Mouse (Mus musculus) activated CD4-positive, CD25-positive, alpha-beta regulatory T cell (primary cell): Measurements from ENCODE around the gene AL732309.1. TPM values are rescaled to one million over a fixed set of nuclear protein-coding genes. Genes with fewer than 3 reads are reported as not detected.

Source experiments
- polyA plus RNA-seq, 2 experiments: library from polyadenylated mRNA; unstranded; fragments of 100-300 nt; shearing (Covaris generic); gene quantifications; one replicate each; pipeline ENCODE4 v1.2.1; 2017

AL732309.1 gene
- 1 to 10 TPM; 2.1 to 9.4 TPM for polyA plus RNA-seq

DNA sequence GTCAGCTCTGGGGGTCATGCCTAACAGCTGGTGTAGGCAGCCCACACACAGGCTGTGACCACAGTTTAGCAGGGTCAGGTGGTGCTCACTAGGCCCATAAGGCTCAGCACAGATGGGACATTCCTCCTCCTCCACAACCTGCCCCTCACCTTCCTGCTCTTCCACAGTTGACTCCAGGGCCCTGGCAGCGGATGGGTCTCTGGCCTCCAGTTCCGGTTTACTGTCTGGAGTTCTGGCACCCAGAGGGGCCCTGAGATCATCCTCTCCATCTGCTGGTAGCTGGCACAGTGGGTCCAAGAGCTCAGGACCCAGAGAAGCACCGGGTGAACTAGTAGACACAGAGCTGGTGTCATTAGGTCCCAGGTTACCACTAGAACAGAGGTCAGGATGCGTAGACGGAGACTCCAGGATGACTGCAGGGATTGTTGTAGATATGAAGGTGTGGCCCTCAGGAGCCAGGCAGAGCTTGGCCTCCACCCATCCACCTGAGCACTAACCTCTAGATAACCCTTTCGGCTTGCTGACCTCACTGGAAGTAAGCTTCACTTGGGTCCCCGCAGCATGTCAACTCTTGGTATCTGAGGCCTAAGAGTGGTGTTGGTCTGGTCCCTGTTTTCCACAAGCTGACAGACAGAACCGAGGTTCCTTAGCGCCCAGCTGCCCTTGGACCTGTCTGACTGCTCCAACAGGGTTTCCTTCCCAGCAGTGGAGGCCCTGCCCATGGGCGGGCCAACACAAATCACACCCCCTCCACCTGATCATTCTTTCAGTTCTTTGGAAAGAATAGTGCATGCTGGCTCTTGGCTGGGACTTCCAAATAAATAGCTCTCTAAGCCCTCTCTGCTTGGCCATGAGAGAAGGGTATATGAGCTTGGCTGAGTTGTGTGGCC is at the start of gene AL732309.1:
Gene AL732309.1 (minus strand): TSS at position 681 of the 890 bp plus-strand sequence.

DNA sequence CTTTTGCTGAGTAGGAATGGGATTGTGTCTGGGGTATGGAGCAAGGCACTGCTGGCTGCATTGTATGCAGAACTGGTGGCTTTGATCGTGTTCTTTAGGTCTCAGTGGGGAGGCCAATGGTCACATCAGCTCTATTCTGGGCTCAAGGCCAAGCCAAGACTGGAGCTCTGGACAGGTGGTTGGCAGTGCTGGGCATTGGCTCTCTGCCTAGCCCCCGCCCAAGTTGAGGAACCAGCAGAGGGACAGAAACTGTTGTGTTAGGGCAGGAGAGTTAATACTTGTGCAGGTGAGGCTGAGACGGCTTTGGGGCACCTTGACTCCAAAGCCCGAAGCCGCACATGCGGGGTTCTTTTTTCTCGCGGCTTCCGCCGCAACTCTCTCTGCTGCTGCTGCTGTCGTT is 43.0 kb upstream of the AL732309.1 start, which contains the start of gene Lrrc26:
Gene Lrrc26 (plus strand): TSS at position 265 of the 400 bp plus-strand sequence.

DNA sequence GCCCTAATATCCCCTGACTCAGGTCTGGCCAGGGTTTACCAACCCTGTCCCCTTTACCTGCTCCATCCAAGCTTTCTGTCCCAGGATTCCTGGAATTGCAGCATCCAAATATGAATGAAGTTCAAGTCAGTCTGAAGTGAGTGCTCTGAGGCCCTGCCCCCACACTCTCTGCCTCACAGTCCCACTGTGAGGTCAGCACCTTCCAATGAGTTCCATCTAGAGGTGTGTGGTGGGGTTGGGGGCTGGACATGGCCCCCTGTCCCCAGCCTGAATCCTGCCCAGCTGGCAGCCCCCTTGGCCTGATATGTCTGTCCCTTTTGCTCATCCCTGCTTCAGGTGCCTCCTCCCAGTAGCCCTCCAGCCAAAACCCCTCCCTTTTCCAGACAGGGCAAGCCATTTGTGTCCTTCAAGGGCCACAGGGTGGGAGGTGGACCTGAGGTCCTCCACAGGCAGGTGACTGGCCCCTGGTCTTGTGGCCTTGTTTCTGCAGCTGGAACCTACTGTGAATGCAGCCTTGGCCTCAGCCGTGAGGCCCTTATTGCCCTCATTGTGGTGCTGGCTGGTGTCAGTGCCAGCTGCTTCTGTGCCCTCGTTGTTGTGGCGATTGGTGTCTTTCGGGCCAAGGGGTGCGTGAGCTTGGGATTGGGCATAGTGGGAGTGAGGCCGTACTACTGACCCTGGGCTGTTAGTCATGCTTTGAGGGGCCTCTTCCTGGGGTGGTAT is 41.4 kb upstream of the AL732309.1 start, which contains the start of gene Tmem210:
Gene Tmem210 (plus strand): TSS at position 219 of the 723 bp plus-strand sequence.

DNA sequence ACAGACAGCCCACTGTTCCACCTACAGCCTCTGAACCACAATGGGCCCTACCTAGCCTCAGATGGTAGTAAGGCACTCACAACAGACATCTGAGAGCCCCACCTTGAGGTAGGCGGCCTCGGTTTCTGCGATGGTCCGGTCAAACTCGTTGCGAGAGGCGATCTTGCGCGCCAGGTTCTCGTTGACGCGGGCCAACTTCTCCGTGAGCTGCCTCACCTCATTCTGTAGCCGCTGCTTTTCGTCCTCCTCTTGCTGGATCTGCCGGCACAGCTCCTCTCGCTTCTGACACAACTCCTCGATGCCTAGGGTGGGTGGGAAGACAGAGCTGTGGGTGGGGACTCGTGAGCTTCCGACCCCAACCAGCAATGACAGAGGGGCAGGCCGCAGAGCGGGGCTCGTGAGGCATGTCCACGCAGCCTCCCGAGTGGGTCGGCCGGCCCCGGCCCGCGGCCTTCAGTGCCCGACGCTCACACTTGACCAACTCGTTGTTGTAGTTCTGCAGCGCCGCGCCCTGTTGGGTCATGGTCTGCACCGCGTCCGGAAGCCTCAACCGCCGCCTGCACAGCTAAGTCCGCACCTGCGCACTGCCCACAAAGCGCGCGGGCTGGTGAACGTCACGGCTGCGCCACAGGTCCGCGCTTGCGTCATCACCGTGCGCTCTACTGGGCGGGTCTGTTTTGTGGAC is 25.3 kb upstream of the AL732309.1 start, which contains the start of the genes Ssna1 and Anapc2:
Gene Ssna1 (minus strand): TSS at position 612 of the 685 bp plus-strand sequence.
Gene Anapc2 (plus strand): TSS at position 652 of the 685 bp plus-strand sequence.

DNA sequence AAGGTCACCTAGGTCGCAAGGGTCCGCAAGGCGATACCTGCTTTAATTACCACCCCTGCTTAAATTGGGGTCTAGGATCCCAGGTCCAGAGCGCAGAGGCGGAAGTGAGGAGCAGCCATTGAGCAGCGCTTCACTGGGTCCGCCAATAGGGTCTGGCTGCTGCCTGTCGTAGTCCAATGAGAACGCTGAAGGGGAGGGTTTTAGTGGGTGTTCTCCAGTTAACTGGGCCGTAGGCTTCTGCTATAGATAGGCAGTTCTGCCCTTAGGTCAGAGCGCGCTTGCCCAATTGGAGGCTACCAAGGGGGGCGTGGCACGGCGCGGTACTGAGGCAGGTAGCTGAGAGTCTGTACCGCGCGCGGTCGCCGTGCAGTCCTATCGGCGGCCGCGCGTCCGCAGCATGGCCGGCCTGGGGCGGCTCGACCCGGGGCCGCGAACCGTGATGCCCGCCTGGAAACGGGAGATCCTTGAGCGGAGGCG is 15.7 kb upstream of the AL732309.1 start, which contains the start of gene Tprn:
Gene Tprn (plus strand): TSS at position 328 of the 477 bp plus-strand sequence.

DNA sequence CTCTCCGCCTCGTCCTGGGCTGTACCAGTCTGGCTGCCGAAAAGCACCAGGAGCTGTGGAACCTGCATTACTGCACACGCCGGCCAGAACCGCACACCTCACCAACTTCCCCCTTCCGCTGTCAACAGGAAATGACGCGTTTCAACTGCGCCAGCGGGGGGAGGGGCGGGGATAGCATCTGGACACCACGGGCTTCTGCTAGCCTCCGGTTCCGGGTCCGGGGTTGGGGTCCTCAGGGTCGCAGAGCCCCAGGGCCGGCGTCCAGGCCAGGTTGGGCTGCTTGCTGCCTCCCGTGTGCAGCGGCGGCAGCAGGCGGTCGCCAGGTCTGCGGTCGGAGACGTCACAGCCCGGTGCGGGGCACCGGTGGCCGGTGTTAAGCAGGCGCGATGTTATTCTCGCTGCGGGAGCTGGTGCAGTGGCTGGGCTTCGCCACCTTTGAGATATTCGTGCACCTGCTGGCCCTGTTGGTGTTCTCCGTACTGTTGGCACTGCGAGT is 8.7 kb upstream of the AL732309.1 start, which contains the start of gene Tmem203:
Gene Tmem203 (plus strand): TSS at position 156 of the 496 bp plus-strand sequence.

DNA sequence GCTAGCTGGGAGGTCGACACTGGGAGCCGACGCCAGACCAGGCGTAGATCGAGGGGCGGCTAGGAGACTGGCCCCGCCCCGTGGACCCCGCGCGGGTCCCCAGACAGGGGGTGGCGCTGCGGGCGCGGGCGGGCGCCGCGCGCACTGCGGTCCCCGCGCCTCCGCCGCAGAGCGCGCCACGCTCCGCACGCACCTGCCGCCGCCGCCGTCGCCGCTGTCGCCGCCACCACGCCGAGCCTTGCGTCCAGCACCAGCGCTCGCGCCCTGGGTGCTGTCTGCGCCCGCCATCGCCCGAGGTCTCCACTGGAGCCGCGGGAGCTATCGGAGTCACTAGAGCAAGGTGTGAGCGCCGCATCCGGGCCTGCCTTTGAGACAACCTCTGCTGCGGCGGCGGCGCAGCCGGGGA is 4.6 kb downstream of the AL732309.1 start, which contains the start of the genes Rnf208 and Cysrt1:
Gene Rnf208 (plus strand): TSS at position 155 of the 406 bp plus-strand sequence.
Gene Cysrt1 (minus strand): TSS at position 352 of the 406 bp plus-strand sequence.

DNA sequence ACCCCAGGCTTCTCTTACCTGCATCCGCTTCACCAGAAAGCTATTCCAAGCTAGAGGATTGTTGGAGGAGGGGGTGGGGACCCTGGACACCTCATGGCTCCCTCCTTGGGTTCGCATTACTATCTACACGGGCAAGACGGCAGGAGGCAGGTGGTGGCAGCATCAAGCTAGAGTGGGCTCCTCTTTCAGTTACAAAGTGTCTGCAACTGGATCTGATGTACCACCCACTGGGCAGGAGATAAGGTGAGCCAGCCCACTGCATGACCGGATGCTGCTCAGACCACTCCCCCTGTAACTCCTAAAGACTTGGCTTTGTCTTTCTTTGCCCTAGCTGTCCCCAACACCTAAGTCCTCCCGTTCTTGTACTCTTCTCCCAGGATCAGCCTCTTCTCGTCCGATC is 10.0 kb downstream of the AL732309.1 start, which contains the start of gene Rnf224:
Gene Rnf224 (minus strand): TSS at position 174 of the 400 bp plus-strand sequence.

DNA sequence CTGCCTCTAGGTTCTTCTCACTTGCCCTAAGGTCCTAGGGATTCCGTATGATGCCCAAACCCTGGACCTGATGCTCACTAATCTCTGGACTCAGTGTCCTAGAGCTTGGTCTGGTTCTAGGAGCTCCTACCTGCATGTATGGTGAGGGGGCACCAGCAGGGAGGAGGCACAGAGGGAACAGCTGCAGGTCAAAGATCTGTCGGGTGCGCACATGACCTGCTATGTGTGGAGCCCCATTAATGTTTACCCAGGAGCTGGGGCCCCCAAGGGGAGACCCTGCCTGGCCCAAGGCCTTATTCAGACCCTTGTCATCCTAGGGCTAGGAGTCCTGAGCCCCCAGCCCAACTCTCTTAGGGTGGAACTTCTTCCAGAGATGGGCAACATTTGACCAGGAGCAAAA is 12.6 kb downstream of the AL732309.1 start, which contains the start of gene Slc34a3:
Gene Slc34a3 (minus strand): TSS at position 315 of the 400 bp plus-strand sequence.

DNA sequence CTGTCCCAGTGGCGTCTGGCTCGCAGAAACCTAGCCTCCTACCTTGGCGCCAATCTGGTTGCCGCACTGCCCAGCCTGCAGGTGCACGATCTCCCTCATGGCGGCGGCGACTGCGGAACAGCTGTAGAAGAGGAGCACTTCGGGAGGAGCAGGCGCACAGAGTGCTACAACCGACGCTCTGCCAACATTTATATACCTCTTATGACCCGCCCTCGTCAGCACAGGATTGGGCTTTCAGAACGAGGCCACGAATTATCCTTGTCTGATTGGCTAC is 22.2 kb downstream of the AL732309.1 start, which contains the start of gene Tubb4b:
Gene Tubb4b (minus strand): TSS at position 211 of the 274 bp plus-strand sequence.

DNA sequence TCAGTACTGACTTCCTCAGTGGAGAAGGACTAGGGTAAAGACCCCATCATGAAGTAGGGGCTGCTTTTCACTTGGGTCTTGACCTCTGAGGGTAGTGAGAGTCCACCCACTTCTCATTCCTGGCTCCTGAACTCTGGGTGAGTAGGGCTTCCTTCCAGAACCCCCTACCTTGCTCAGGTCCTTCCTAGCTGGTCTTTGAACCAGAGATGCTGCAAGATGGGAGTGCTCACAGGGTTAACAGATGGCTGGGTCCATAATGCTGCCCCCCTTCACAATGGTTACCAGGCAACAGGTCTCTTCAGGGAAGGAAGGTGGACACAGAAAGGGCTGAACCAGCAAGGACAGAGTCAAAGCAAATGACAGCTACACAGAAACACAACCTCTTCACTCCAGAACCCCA is 28.2 kb downstream of the AL732309.1 start, which contains the start of gene Fam166a:
Gene Fam166a (plus strand): TSS at position 301 of the 400 bp plus-strand sequence.

DNA sequence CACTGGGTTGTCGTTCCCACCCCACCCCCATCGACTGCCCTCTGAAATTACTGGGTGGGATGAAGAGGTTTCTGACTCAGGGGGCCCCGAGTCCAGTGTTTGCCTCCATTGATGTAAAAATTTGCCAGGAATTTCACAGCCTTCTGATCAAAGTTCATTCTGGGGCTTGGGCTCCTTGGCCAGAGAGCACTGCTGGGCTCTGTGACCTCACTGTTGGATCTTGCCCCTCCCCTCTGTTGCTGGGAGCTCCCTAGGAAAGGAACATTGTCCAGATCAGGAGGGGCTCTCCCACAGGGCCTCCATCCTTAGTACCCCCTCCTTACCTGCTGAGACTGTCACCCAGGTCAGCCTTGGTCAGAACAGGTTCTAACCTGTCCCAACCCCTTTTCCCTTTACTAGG is 32.2 kb downstream of the AL732309.1 start, which contains the start of gene Stpg3:
Gene Stpg3 (minus strand): TSS at position 194 of the 400 bp plus-strand sequence.

DNA sequence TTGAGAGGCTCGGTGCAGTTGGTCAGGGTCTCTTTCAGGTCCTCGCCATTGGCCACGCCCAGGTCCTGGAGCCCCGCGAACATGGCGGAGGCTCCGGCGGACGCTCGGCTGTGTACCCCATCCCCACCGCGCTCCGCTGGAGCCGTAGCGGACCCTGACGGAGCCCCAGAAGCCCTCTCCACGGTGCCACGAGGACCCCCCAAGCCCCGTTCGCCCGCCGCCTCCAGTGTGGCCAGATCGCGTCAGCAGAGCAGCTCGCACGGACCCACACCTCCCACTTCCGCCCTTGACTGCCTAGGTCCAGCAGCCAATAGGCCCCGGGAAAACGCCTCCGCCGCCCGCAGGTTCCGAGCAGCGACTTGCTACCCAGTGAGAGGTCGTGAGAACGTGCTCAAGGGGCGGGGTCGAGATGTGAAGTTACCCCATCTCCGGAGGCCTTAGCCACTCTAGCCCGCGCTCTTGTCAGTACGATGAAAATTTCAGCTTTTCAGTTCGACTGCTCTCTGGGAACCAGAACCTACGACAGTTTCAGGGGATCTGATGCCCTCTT is 35.5 kb downstream of the AL732309.1 start, which contains the start of gene Nelfb:
Gene Nelfb (minus strand): TSS at position 369 of the 550 bp plus-strand sequence.

DNA sequence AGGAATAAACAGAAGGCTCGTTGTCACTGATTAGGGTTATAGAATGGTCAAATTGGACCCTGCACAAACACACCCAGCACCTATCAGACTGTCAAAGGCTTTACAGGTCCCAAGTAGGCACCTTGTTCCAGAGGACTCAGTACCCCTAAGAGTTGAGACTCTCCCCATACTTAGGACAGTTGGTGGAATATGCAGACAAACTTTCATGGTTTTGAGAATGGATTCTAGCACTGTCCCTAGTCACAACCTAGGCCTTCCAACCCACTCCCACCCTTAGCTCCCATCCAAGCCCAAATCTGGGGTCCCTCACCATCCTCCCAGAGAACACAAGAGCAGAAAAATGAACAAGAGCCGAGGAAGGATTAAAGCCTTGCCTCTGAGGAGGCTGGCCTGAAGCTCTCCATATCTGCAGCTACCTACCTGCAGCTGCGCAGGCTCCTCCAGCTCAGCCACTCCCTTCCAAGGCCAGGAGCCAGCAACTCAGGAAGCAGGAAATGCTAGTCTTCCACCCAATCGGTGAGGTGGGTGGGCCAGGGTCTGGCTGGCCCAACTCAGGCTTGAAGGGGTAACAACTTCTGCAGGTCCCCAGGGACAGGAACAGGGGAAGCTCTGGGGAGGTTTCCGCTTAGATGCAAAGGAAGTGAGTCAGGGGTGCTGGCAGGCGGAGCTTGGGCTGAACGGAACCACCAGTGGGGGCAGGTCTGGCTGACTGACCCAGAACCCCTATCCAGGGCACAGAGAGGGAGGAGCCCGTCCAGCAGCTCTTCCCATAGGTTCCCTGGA is 50.3 kb downstream of the AL732309.1 start, which contains the start of gene Tor4a:
Gene Tor4a (minus strand): TSS at position 715 of the 783 bp plus-strand sequence.

Other genes with a start within 250 kb of the AL732309.1 start
- 10 to 100 TPM; 31.8 to 38.7 TPM for gene Nsmf, start 192.5 kb downstream of the AL732309.1 start, polyA plus RNA-seq
- not detected for gene Entpd8, start 166.6 kb downstream of the AL732309.1 start, polyA plus RNA-seq
- 1 to 10 TPM; 1.3 to 1.4 TPM for gene Noxa1, start 151.7 kb downstream of the AL732309.1 start, polyA plus RNA-seq
- 1 to 10 TPM; 3.6 to 4.7 TPM for gene Nrarp, start 66.1 kb downstream of the AL732309.1 start, polyA plus RNA-seq
- 100 to 1,000 TPM in 1 of 2 experiments, 10 to 100 TPM in 1; 82.2 to 121 TPM for gene Tor4a, start 50.0 kb downstream of the AL732309.1 start, polyA plus RNA-seq
- 100 to 1,000 TPM; 104 to 121 TPM for gene Nelfb, start 35.4 kb downstream of the AL732309.1 start, polyA plus RNA-seq
- not detected for gene Stpg3, start 32.2 kb downstream of the AL732309.1 start, polyA plus RNA-seq
- under 1 TPM in 1 of 2 experiments, not detected in 1; 0.44 TPM for gene Fam166a, start 28.1 kb downstream of the AL732309.1 start, polyA plus RNA-seq
- gene Tubb4b, start 22.2 kb downstream of the AL732309.1 start, polyA plus RNA-seq, result 100 to 1,000 TPM; 153 to 167 TPM
- gene Slc34a3, start 12.5 kb downstream of the AL732309.1 start, polyA plus RNA-seq, result under 1 TPM in 1 of 2 experiments, not detected in 1; 0.07 TPM
- under 1 TPM in 1 of 2 experiments, not detected in 1; 0.14 TPM for gene Rnf224, start 10.1 kb downstream of the AL732309.1 start, polyA plus RNA-seq
- gene Rnf208, start 4.6 kb downstream of the AL732309.1 start, polyA plus RNA-seq, result 1 to 10 TPM; 1.2 to 4.3 TPM
- not detected for gene Cysrt1, start 4.4 kb downstream of the AL732309.1 start, polyA plus RNA-seq
- 10 to 100 TPM; 31.0 to 41.1 TPM for gene Tmem203, start 8.6 kb upstream of the AL732309.1 start, polyA plus RNA-seq
- 10 to 100 TPM; 10.9 to 12.4 TPM for gene Tprn, start 15.8 kb upstream of the AL732309.1 start, polyA plus RNA-seq
- 100 to 1,000 TPM; 140 TPM for gene Ssna1, start 25.6 kb upstream of the AL732309.1 start, polyA plus RNA-seq
- gene Anapc2, start 25.6 kb upstream of the AL732309.1 start, polyA plus RNA-seq, result 10 to 100 TPM; 78.1 to 84.1 TPM
- not detected for gene Tmem210, start 41.3 kb upstream of the AL732309.1 start, polyA plus RNA-seq
- not detected for gene Lrrc26, start 43.1 kb upstream of the AL732309.1 start, polyA plus RNA-seq
- gene Grin1, start 72.3 kb upstream of the AL732309.1 start, polyA plus RNA-seq, result under 1 TPM; 0.10 to 0.39 TPM
- gene Man1b1, start 85.5 kb upstream of the AL732309.1 start, polyA plus RNA-seq, result 10 to 100 TPM; 17.2 to 17.6 TPM
- gene Dpp7, start 109.5 kb upstream of the AL732309.1 start, polyA plus RNA-seq, result 10 to 100 TPM; 13.0 to 16.1 TPM
- 10 to 100 TPM; 50.7 to 71.9 TPM for gene Uap1l1, start 118.8 kb upstream of the AL732309.1 start, polyA plus RNA-seq
- gene Sapcd2, start 125.5 kb upstream of the AL732309.1 start, polyA plus RNA-seq, result 1 to 10 TPM; 4.3 to 6.6 TPM
- under 1 TPM in 1 of 2 experiments, not detected in 1; 0.17 TPM for gene Entpd2, start 149.0 kb upstream of the AL732309.1 start, polyA plus RNA-seq
- gene Npdc1, start 152.5 kb upstream of the AL732309.1 start, polyA plus RNA-seq, result 1 to 10 TPM; 1.1 to 4.0 TPM
- 10 to 100 TPM; 13.1 to 35.9 TPM for gene Fut7, start 176.4 kb upstream of the AL732309.1 start, polyA plus RNA-seq
- gene Abca2, start 181.8 kb upstream of the AL732309.1 start, polyA plus RNA-seq, result 10 to 100 TPM; 20.5 to 67.6 TPM
- 1 to 10 TPM; 1.1 to 2.4 TPM for gene Clic3, start 210.0 kb upstream of the AL732309.1 start, polyA plus RNA-seq
- gene Paxx, start 214.2 kb upstream of the AL732309.1 start, polyA plus RNA-seq, result 100 to 1,000 TPM in 1 of 2 experiments, 10 to 100 TPM in 1; 95.9 to 106 TPM
- under 1 TPM in 1 of 2 experiments, not detected in 1; 0.63 TPM for gene Ptgds, start 223.2 kb upstream of the AL732309.1 start, polyA plus RNA-seq
- not detected for gene Lcn12, start 247.0 kb upstream of the AL732309.1 start, polyA plus RNA-seq